Mouse (Mus musculus): Measurements from ENCODE around the gene Tmem116. TPM values are rescaled to one million over a fixed set of nuclear protein-coding genes. Genes with fewer than 3 reads are reported as not detected.

Gene Tmem116
- polyA plus RNA-seq, 1 experiment from 2014 or later: 1.4 TPM

DNA sequence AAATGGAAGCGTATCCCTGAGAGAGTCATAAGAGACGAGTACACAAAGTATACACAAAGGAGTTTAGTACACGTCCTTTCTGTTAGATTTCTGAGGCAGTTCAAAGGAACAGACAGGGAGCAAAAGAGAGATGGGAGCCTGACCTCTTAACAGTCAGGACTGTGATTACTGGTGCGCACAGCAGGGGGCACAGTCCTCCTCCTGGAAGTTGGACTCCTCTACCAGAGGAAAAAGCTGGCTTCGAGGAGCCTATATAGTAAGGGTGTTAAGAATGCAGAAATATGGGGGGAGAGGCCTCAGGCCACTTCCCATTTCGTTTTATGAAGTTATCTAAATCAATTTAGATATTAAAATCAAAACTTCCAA is 94.8 kb downstream of the Tmem116 start:
- no peaks in the 10 kb centered on the region for H3K27me3 ChIP-seq (ENCODE audit: low read depth, poor library complexity, severe bottlenecking)
- DNase-seq (ENCODE audit: low spot score): peak; percentile 37
- H3K9me3 ChIP-seq (replicated peaks): no peaks in the 10 kb centered on the region; the same call in 1 of the 2 replicates
- peak overlapping the region; percentile 99 for H3K27ac ChIP-seq (replicated peaks)
- WGBS: 46% methylated on average over 6 of the region's 6 CpGs
- peak overlapping the region; percentile 100 for H3K4me3 ChIP-seq
- H3K36me3 ChIP-seq: 0 out of 2 replicates have a peak, but pooled peaks cover 2% of the 10 kb centered on the region
- H3K4me1 ChIP-seq: peaks cover 39% of the 10 kb centered on the region

DNA sequence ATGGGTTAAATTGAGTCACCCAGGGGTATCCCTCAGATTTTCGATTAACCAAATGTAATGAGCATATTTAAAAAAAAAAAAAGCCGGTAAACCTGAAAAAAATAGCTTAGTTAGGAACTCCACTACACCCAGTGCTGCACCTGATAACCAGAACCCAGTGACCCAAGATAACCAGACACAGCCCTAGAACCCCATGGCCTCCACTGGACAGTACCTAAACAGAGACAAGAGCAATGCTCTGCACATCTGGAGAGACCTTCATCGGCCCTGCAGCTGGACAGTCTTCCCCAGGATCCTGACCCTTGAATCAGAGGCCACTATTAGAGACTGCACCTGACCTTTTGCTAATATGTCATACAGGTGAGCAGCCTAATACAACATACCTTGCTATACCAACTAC is 95.4 kb downstream of the Tmem116 start:
- DNase-seq (ENCODE audit: low spot score): no peak
- H3K36me3 ChIP-seq: 0 out of 2 replicates have a peak, but pooled peaks cover 2% of the 10 kb centered on the region
- peaks cover 39% of the 10 kb centered on the region for H3K4me1 ChIP-seq
- H3K4me3 ChIP-seq: 0 out of 2 replicates have a peak overlapping the region, but pooled peaks have one; percentile 100
- 94% methylated on average over 3 of the region's 3 CpGs for WGBS
- no peaks in the 10 kb centered on the region for H3K27me3 ChIP-seq (ENCODE audit: low read depth, poor library complexity, severe bottlenecking)
- H3K9me3 ChIP-seq (replicated peaks): no peaks in the 10 kb centered on the region; the same call in 1 of the 2 replicates
- no peak overlapping the region for H3K27ac ChIP-seq (replicated peaks)

DNA sequence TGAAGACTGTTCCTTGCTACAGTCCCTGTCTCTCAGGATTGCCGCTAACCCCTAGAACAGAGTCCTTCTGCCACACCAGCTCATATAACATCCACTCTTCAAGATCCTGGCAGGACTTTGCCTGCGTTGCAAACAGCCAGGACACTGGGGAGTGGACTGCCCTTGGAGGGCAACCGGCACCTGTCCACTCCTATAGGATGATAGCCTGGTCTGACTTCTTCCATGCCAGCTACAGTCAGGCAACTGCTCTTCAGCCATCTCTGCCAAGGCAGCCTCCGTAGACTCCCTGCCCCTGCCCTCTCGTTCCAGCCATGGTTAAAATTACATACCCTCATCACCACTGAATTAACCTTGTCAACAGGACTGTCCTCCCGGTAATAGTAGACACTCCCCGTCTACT is 97.5 kb downstream of the Tmem116 start:
- Histone ChIP-seq H3K27me3 (ENCODE audit: low read depth, poor library complexity, severe bottlenecking) (no peaks in the 10 kb centered on the region), H3K36me3 (no peaks in the 10 kb centered on the region), H3K27ac (replicated peaks) (no peak overlapping the region), H3K4me3 (no peak overlapping the region), H3K4me1 (peaks cover 21% of the 10 kb centered on the region), H3K9me3 (replicated peaks) (no peaks in the 10 kb centered on the region; the same call in 1 of the 2 replicates)
- 87% methylated on average over 7 of the region's 7 CpGs for WGBS
- no peak for DNase-seq (ENCODE audit: low spot score)

DNA sequence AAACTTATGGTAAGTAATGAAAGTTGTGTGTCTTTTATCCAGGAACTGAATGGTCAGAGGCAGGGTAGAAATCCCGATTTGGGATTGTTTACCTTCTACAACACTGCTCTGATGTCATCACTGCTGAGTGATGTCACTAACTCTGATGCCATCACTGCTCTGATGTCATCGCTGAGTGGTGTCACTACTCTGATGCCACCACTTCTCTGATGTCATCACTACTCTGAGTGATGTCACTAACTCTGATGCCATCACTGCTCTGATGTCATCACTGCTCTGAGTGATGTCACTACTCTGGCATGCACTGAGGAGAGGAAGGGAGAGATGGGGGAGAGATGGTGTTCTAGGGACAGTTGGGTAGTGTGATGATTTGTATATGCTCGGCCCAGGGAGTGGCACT is 110.7 kb downstream of the Tmem116 start:
- H3K27me3 ChIP-seq (ENCODE audit: low read depth, poor library complexity, severe bottlenecking): no peaks in the 10 kb centered on the region
- H3K4me1 ChIP-seq: peaks cover 5% of the 10 kb centered on the region
- no peak overlapping the region for H3K27ac ChIP-seq (replicated peaks)
- WGBS: 84% methylated on average over 3 of the region's 3 CpGs
- no peak overlapping the region for H3K4me3 ChIP-seq
- DNase-seq (ENCODE audit: low spot score): no peak
- no peaks in the 10 kb centered on the region for H3K9me3 ChIP-seq (replicated peaks)
- H3K36me3 ChIP-seq: no peaks in the 10 kb centered on the region

DNA sequence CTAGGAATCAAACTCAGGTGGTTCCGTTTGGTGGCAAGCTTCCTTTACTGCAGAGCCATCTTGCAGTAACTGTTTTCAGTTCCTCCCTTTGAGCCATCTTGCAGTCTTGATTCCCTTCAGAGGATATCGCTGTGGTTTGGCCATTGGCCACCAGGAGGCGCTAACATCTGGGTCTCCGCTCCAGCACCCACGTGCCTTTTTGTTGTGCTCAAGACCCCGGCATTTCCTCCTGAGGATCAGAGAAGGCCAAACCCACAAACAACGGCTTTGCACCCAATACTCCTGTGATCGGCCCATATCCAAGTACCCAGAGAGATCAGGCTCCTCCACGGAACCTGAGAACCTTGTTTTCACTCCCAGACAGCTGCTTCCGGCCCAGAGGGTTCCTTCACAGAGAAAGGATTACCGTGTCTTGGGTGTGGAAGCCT is 112.8 kb downstream of the Tmem116 start:
- H3K4me3 ChIP-seq: peak overlapping the region; percentile 24; the same call in 1 of the 2 replicates
- WGBS: 15% methylated on average over 11 of the region's 11 CpGs
- H3K36me3 ChIP-seq: no peaks in the 10 kb centered on the region; the same call in 1 of the 2 replicates
- no peaks in the 10 kb centered on the region for H3K9me3 ChIP-seq (replicated peaks)
- H3K4me1 ChIP-seq: peaks cover 5% of the 10 kb centered on the region
- DNase-seq (ENCODE audit: low spot score): peak; percentile 91
- H3K27me3 ChIP-seq (ENCODE audit: low read depth, poor library complexity, severe bottlenecking): no peaks in the 10 kb centered on the region
- peak overlapping the region; percentile 70 for H3K27ac ChIP-seq (replicated peaks)

DNA sequence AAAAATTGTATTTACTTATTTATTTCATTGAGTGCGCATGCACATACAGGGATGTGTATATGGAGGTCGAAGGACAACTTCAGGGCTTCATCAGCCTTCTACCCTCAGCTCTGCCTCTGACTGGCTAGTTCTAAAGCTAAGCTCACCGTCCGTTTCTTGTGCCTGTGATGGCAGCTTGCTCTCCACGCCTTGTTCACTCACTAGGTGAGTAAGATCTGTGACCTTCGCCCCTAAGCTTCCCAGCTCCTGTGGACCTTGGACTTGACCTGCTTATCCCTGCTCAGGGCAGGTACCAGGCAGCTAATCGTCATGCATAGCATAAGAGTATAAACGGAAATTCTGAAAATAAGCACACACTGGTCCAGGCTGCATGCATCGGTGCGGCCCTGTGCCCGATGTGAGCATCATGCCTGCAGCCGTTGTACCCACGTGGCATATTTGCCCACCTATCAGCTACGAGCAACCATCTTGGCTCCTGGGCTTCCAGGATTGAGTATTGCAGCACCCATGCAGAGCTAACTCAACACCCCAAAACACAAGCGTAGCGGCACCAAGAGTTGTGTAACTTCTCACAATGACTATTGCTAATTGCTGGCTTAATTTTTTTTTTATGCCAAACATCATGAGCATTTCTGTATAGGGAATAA is 114.5 kb downstream of the Tmem116 start:
- Histone ChIP-seq H3K9me3 (replicated peaks) (no peaks in the 10 kb centered on the region), H3K4me3 (no peak overlapping the region), H3K27ac (replicated peaks) (no peak overlapping the region), H3K27me3 (ENCODE audit: low read depth, poor library complexity, severe bottlenecking) (no peaks in the 10 kb centered on the region), H3K4me1 (peaks cover 5% of the 10 kb centered on the region), H3K36me3 (peaks cover 12% of the 10 kb centered on the region)
- DNase-seq (ENCODE audit: low spot score): no peak
- 92% methylated on average over 16 of the region's 16 CpGs for WGBS

DNA sequence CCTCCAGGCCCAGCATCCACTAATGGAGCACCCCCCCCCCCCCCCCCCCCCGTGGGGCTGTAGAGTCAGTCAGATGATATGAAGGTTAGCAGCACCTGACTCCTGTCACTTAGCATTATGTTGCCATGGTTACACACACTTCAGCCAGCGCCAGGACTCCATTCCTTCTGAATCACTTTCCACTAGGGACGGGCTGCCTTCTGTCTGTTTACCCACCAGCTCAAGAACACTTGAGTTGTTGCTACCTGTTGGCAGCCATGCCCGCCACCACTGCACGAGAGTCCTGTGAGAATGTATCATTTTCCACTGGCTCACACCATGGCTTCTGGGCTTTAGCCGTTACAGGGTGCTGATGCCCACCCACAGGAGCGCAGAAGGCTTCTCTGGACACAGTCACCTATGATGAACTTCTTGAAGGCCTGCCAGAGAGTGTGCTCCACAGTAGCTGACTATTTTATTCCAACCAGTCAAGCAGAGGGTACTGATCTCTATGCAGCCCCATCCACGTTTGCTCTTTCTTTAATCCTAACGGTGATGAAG is 118.3 kb downstream of the Tmem116 start:
- WGBS: 82% methylated on average over 9 of the region's 9 CpGs
- Histone ChIP-seq H3K36me3 (peaks cover 35% of the 10 kb centered on the region), H3K4me1 (no peaks in the 10 kb centered on the region), H3K4me3 (no peak overlapping the region), H3K9me3 (replicated peaks) (no peaks in the 10 kb centered on the region), H3K27ac (replicated peaks) (no peak overlapping the region), H3K27me3 (ENCODE audit: low read depth, poor library complexity, severe bottlenecking) (no peaks in the 10 kb centered on the region)
- no peak for DNase-seq (ENCODE audit: low spot score)

DNA sequence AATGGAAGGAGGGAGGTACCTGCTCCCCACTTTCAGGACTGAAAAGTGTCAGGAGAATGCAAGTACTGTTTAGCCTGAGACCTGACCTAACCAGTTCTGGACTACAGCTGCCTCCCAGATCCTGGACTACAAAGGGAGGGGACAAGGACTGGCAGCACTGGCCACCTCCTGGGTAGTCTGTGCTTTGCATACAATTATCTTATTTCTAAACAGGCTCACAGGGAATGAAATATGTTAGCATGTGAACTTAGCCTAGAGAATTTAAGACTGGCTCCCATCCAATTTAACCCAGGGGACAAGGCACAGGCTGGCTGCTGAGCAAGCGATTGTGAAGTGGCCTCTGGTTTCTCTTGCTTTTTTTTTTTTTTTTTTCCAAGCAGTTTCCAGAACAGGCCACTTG is 119.1 kb downstream of the Tmem116 start:
- Histone ChIP-seq H3K36me3 (peaks cover 39% of the 10 kb centered on the region), H3K27ac (replicated peaks) (no peak overlapping the region), H3K4me3 (no peak overlapping the region), H3K9me3 (replicated peaks) (no peaks in the 10 kb centered on the region), H3K27me3 (ENCODE audit: low read depth, poor library complexity, severe bottlenecking) (no peaks in the 10 kb centered on the region), H3K4me1 (no peaks in the 10 kb centered on the region)
- DNase-seq (ENCODE audit: low spot score): no peak
- WGBS: 93% methylated on average over 1 of the region's 1 CpGs

Other genes starting within 250 kb of the Tmem116 start
- gene Rpl6, start 247.4 kb upstream of the Tmem116 start, polyA plus RNA-seq (2016; fragmentation: Nextera tagmentation; extraction: Ambion mirVana): 565 and 656 TPM in 2 replicates
- 3.9 and 5.7 TPM in 2 replicates for gene Hectd4, start 231.7 kb upstream of the Tmem116 start, polyA plus RNA-seq (2016; fragmentation: Nextera tagmentation; extraction: Ambion mirVana)
- 72.8 and 86.5 TPM in 2 replicates for gene Trafd1, start 66.3 kb upstream of the Tmem116 start, polyA plus RNA-seq (2016; fragmentation: Nextera tagmentation; extraction: Ambion mirVana)
- 52.9 and 54.7 TPM in 2 replicates for gene Naa25, start 54.0 kb upstream of the Tmem116 start, polyA plus RNA-seq (2016; fragmentation: Nextera tagmentation; extraction: Ambion mirVana)
- 150 and 156 TPM in 2 replicates for gene Erp29, start 613 bp downstream of the Tmem116 start, polyA plus RNA-seq (2016; fragmentation: Nextera tagmentation; extraction: Ambion mirVana)
- gene Adam1b, start 51.5 kb downstream of the Tmem116 start, polyA plus RNA-seq (2016; fragmentation: Nextera tagmentation; extraction: Ambion mirVana): 0.04 TPM in 1 of 2 replicates, not detected in the other
- 1.4 and 1.8 TPM in 2 replicates for gene Adam1a, start 93.6 kb downstream of the Tmem116 start, polyA plus RNA-seq (2016; fragmentation: Nextera tagmentation; extraction: Ambion mirVana)
- not detected in 2 replicates for gene Gm42878, start 93.6 kb downstream of the Tmem116 start, polyA plus RNA-seq (2016; fragmentation: Nextera tagmentation; extraction: Ambion mirVana)
- 45.5 and 49.4 TPM in 2 replicates for gene Mapkapk5, start 94.0 kb downstream of the Tmem116 start, polyA plus RNA-seq (2016; fragmentation: Nextera tagmentation; extraction: Ambion mirVana)
- gene Aldh2, start 141.9 kb downstream of the Tmem116 start, polyA plus RNA-seq (2016; fragmentation: Nextera tagmentation; extraction: Ambion mirVana): 104 and 111 TPM in 2 replicates
- gene Acad12, start 167.0 kb downstream of the Tmem116 start, polyA plus RNA-seq (2016; fragmentation: Nextera tagmentation; extraction: Ambion mirVana): 2.1 TPM in 2 replicates
- 3.7 and 3.9 TPM in 2 replicates for gene Acad10, start 208.6 kb downstream of the Tmem116 start, polyA plus RNA-seq (2016; fragmentation: Nextera tagmentation; extraction: Ambion mirVana)
- 40.4 and 44.8 TPM in 2 replicates for gene Brap, start 208.7 kb downstream of the Tmem116 start, polyA plus RNA-seq (2016; fragmentation: Nextera tagmentation; extraction: Ambion mirVana)